Mouse (Mus musculus) testis, adult 10 weeks (tissue): ENCODE measurements around the gene Atad5. TPM values are rescaled to one million over a fixed set of nuclear protein-coding genes. Genes with fewer than 3 reads are reported as not detected.

Experiments
- polyA plus RNA-seq: library from polyadenylated mRNA; stranded (reverse); fragments of 350-450 nt; fragmentation: Illumina TruSeq; extraction: RNeasy Lipid Tissue Mini Kit (QIAGEN cat#74804); gene quantifications from one replicate; pipeline ENCODE4 v1.2.3, GENCODE M21; 2014; ENCODE audit warnings: low read depth, low replicate concordance

The Atad5 gene
- 11.1 TPM for polyA plus RNA-seq

GRCm38 (mm10) chr11:80088917-80089816 is at the start of gene Atad5:
Gene Atad5, plus strand, starts transcription at chr11:80089400.

GRCm38 (mm10) chr11:80080826-80081728 is 8.1 kb upstream of the Atad5 start, which contains the start of gene Crlf3:
Gene Crlf3, minus strand, starts transcription at chr11:80080991.

GRCm38 (mm10) chr11:80141825-80142521 is 52.8 kb downstream of the Atad5 start, which contains the start of gene Tefm:
Gene Tefm, minus strand, starts transcription at chr11:80142175.

GRCm38 (mm10) chr11:80153857-80154495 is 64.8 kb downstream of the Atad5 start, which contains the start of gene Adap2:
Gene Adap2, plus strand, starts transcription at chr11:80154105.

GRCm38 (mm10) chr11:80183705-80184255 is 94.6 kb downstream of the Atad5 start, which contains the start of gene Rnf135:
Gene Rnf135, plus strand, starts transcription at chr11:80183851.

Other genes starting within 250 kb of the Atad5 start
- 16.8 TPM for gene Utp6, start 127.0 kb upstream of the Atad5 start, polyA plus RNA-seq
- gene Suz12, start 96.3 kb upstream of the Atad5 start, polyA plus RNA-seq: 77.6 TPM
- 10.8 TPM for gene Crlf3, start 8.4 kb upstream of the Atad5 start, polyA plus RNA-seq
- 10.3 TPM for gene Tefm, start 52.8 kb downstream of the Atad5 start, polyA plus RNA-seq
- 0.60 TPM for gene Adap2, start 64.7 kb downstream of the Atad5 start, polyA plus RNA-seq
- gene Rnf135, start 94.5 kb downstream of the Atad5 start, polyA plus RNA-seq: 3.6 TPM
- gene Rhot1, start 119.6 kb downstream of the Atad5 start, polyA plus RNA-seq: 156 TPM
- gene Rhbdl3, start 211.5 kb downstream of the Atad5 start, polyA plus RNA-seq: 0.18 TPM